Mouse (Mus musculus) megakaryocyte, embryonic 14.5 days (primary cell): Measurements from ENCODE around the gene Mri1.

Experiments
- FLI1 ChIP-seq: IDR thresholded peaks from 2 replicates; pipeline ENCODE4 v1.6.1; 2012; ENCODE audit warnings: low read length, inconsistent platforms, mixed read lengths
- GATA1 ChIP-seq: IDR thresholded peaks from 3 replicates; pipeline ENCODE4 v1.6.1; 2012; ENCODE audit warnings: mixed read lengths, low read length, inconsistent platforms, borderline replicate concordance

GRCm38 (mm10) chr8:84200652-84201544 is 56.2 kb downstream of the Mri1 start:
- TF ChIP-seq GATA1 (no peak), FLI1 (no peak)
